Mouse (Mus musculus): Measurements from ENCODE around the gene Ttc4. TPM values are rescaled to one million over a fixed set of nuclear protein-coding genes. Genes with fewer than 3 reads are reported as not detected.

The Ttc4 gene
- polyA plus RNA-seq, 1 experiment = 34.7 TPM

DNA sequence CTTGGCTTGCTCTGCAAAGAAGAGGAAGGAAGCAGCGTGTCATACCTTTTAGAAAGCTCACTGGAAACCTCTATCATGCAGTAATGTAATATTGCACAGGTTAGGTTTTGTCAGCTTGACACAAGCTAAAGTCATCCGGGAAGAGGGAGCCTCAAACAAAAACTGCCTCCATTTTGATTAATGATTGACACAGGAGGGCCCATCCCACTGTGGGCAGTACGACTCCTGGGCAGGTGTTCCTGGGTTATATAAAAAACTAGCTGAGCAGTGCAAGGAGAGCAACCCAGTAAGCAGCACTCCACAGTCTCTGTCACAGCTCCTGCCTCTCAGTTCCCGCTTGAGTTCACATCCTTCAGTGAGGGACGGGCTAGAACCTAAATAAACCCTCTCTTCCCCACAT lies 2.0 kb downstream of the Ttc4 start:
- H3K4me1 ChIP-seq (ENCODE audit: control insufficient read depth, insufficient read depth, insufficient read length) = peaks cover 3% of the 10 kb centered on the region; the same call in 1 of the 2 replicates
- no peak overlapping the region for H3K27ac ChIP-seq (ENCODE audit: insufficient read depth, low read length)
- H3K4me3 ChIP-seq (ENCODE audit: extremely low read depth, insufficient read depth, insufficient read length) = no peak overlapping the region
- H3K36me3 ChIP-seq (ENCODE audit: control insufficient read depth, insufficient read depth, low read length) = peaks cover 19% of the 10 kb centered on the region
- H3K27me3 ChIP-seq (ENCODE audit: control insufficient read depth, insufficient read depth, low read length) = no peaks in the 10 kb centered on the region
- 92% methylated on average over 5 of the region's 5 CpGs for WGBS
- TF ChIP-seq CTCF (IDR thresholded peaks at IDR 0.05; ENCODE audit: extremely low read depth, insufficient read depth, insufficient read length, insufficient replicate concordance) (no peak), POLR2A (IDR thresholded peaks at IDR 0.05; ENCODE audit: low read depth, low read length) (no peak)
- no peak for DNase-seq (ENCODE audit: low read depth in 1 of 2, low spot score in 2 of 2)

- DNase-seq (ENCODE audit: low read depth in 1 of 2, low spot score in 2 of 2) = no peak
- no peak for TF ChIP-seq CTCF (IDR thresholded peaks at IDR 0.05; ENCODE audit: extremely low read depth, insufficient read depth, insufficient read length, insufficient replicate concordance)
- no peak for TF ChIP-seq POLR2A (IDR thresholded peaks at IDR 0.05; ENCODE audit: low read depth, low read length)
- Histone ChIP-seq H3K27ac (ENCODE audit: insufficient read depth, low read length) (no peak overlapping the region), H3K27me3 (ENCODE audit: control insufficient read depth, insufficient read depth, low read length) (no peaks in the 10 kb centered on the region), H3K36me3 (ENCODE audit: control insufficient read depth, insufficient read depth, low read length) (peaks cover 58% of the 10 kb centered on the region), H3K4me3 (ENCODE audit: extremely low read depth, insufficient read depth, insufficient read length) (no peak overlapping the region), H3K4me1 (ENCODE audit: control insufficient read depth, insufficient read depth, insufficient read length) (no peaks in the 10 kb centered on the region)
- 97% methylated on average over 2 of the region's 2 CpGs for WGBS
These were observed 12.2 kb downstream of the Ttc4 start for GRCm38 (mm10) chr4:106666546-106666945.

GRCm38 (mm10) chr4:106665673-106666072 lies 13.1 kb downstream of the Ttc4 start:
- 94% methylated on average over 10 of the region's 10 CpGs for WGBS
- H3K36me3 ChIP-seq (ENCODE audit: control insufficient read depth, insufficient read depth, low read length) = peaks cover 54% of the 10 kb centered on the region
- no peak overlapping the region for H3K4me3 ChIP-seq (ENCODE audit: extremely low read depth, insufficient read depth, insufficient read length)
- TF ChIP-seq POLR2A (IDR thresholded peaks at IDR 0.05; ENCODE audit: low read depth, low read length) (no peak), CTCF (IDR thresholded peaks at IDR 0.05; ENCODE audit: extremely low read depth, insufficient read depth, insufficient read length, insufficient replicate concordance) (no peak)
- no peak overlapping the region for H3K27ac ChIP-seq (ENCODE audit: insufficient read depth, low read length)
- H3K27me3 ChIP-seq (ENCODE audit: control insufficient read depth, insufficient read depth, low read length) = no peaks in the 10 kb centered on the region
- DNase-seq (ENCODE audit: low read depth in 1 of 2, low spot score in 2 of 2) = no peak
- no peaks in the 10 kb centered on the region for H3K4me1 ChIP-seq (ENCODE audit: control insufficient read depth, insufficient read depth, insufficient read length)

- H3K4me3 ChIP-seq (ENCODE audit: extremely low read depth, insufficient read depth, insufficient read length) = no peak overlapping the region
- no peak for TF ChIP-seq POLR2A (IDR thresholded peaks at IDR 0.05; ENCODE audit: low read depth, low read length)
- TF ChIP-seq CTCF (IDR thresholded peaks at IDR 0.05; ENCODE audit: extremely low read depth, insufficient read depth, insufficient read length, insufficient replicate concordance) = no peak
- H3K27ac ChIP-seq (ENCODE audit: insufficient read depth, low read length) = no peak overlapping the region
- no peak for DNase-seq (ENCODE audit: low read depth in 1 of 2, low spot score in 2 of 2)
- 100% methylated on average over 2 of the region's 2 CpGs for WGBS
- H3K36me3 ChIP-seq (ENCODE audit: control insufficient read depth, insufficient read depth, low read length) = peaks cover 52% of the 10 kb centered on the region
- no peaks in the 10 kb centered on the region for H3K4me1 ChIP-seq (ENCODE audit: control insufficient read depth, insufficient read depth, insufficient read length)
- no peaks in the 10 kb centered on the region for H3K27me3 ChIP-seq (ENCODE audit: control insufficient read depth, insufficient read depth, low read length)
These were observed 13.5 kb downstream of the Ttc4 start for GRCm38 (mm10) chr4:106665269-106665668.

DNA sequence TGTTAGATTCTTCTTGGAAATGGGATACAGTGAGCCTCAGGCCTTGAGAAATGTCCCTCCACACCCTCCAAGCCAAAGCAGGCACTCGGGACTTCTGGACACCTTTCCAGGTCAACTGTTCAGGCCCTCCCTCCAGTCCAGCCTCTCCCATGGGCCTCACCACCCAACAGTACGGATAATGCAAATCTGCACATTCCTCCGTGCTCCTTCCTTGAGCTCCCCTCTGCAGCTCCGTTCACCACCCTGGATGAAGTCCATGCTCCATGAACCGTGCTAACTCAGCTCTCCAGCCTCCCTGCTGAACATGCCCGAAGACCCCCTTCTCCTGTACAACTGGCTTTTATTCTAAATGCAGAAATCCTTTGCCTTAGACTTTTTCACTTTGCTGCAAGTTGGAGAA lies 14.0 kb downstream of the Ttc4 start:
- TF ChIP-seq POLR2A (IDR thresholded peaks at IDR 0.05; ENCODE audit: low read depth, low read length) (no peak), CTCF (IDR thresholded peaks at IDR 0.05; ENCODE audit: extremely low read depth, insufficient read depth, insufficient read length, insufficient replicate concordance) (no peak)
- no peak for DNase-seq (ENCODE audit: low read depth in 1 of 2, low spot score in 2 of 2)
- Histone ChIP-seq H3K4me1 (ENCODE audit: control insufficient read depth, insufficient read depth, insufficient read length) (no peaks in the 10 kb centered on the region), H3K4me3 (ENCODE audit: extremely low read depth, insufficient read depth, insufficient read length) (no peak overlapping the region), H3K27me3 (ENCODE audit: control insufficient read depth, insufficient read depth, low read length) (no peaks in the 10 kb centered on the region), H3K27ac (ENCODE audit: insufficient read depth, low read length) (no peak overlapping the region), H3K36me3 (ENCODE audit: control insufficient read depth, insufficient read depth, low read length) (peaks cover 48% of the 10 kb centered on the region)
- WGBS = 95% methylated on average over 6 of the region's 6 CpGs

DNA sequence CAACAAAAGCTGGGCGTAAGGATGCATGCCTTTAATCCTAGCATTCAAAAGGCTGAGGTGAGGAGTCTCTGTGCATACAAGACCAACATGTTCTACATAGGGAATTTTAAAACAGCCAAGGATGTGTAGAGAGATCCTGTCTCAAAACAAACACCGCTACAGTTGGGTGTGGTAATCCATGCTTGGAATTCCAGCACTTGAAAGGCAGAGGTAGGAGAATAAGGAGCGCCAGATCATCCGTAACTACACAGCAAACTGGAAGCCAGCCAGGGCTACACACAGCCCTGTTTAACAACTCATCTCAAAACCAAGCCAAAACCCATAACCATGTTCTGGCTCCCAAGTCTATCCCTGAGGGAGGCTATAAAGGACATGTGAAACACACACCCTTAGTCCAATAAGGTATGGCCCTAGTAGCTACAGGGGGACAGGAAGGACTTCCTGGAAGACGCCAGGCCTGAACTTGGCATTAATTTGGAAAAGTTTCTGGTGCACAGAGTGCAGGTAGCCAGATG lies 14.7 kb downstream of the Ttc4 start:
- TF ChIP-seq POLR2A (IDR thresholded peaks at IDR 0.05; ENCODE audit: low read depth, low read length) (no peak), CTCF (IDR thresholded peaks at IDR 0.05; ENCODE audit: extremely low read depth, insufficient read depth, insufficient read length, insufficient replicate concordance) (no peak)
- Histone ChIP-seq H3K4me1 (ENCODE audit: control insufficient read depth, insufficient read depth, insufficient read length) (no peaks in the 10 kb centered on the region), H3K36me3 (ENCODE audit: control insufficient read depth, insufficient read depth, low read length) (peaks cover 46% of the 10 kb centered on the region), H3K27me3 (ENCODE audit: control insufficient read depth, insufficient read depth, low read length) (no peaks in the 10 kb centered on the region), H3K4me3 (ENCODE audit: extremely low read depth, insufficient read depth, insufficient read length) (no peak overlapping the region), H3K27ac (ENCODE audit: insufficient read depth, low read length) (no peak overlapping the region)
- WGBS = 96% methylated on average over 5 of the region's 5 CpGs
- DNase-seq (ENCODE audit: low read depth in 1 of 2, low spot score in 2 of 2) = no peak

DNA sequence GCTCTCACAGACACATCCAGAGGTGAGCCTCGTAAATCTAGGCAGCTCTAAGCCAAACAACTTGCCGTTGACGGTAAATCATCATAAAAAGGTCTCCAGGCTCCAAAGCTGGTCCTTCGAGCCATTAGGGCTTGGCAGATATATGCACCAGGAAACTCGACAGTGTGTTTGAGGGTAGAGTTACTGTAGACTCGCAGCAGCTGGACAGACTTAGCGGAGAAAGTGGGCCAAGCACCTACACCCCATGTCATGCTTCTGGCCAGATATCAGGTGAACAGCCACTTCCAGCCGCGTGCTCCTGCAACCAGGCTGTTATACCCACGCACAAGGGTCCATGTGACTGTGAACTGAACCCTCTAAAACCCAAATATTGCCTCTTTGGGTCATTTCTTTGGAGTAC lies 23.1 kb downstream of the Ttc4 start:
- 94% methylated on average over 10 of the region's 10 CpGs for WGBS
- Histone ChIP-seq H3K27me3 (ENCODE audit: control insufficient read depth, insufficient read depth, low read length) (no peaks in the 10 kb centered on the region), H3K4me1 (ENCODE audit: control insufficient read depth, insufficient read depth, insufficient read length) (peaks cover 5% of the 10 kb centered on the region; the same call in 1 of the 2 replicates), H3K4me3 (ENCODE audit: extremely low read depth, insufficient read depth, insufficient read length) (no peak overlapping the region), H3K27ac (ENCODE audit: insufficient read depth, low read length) (no peak overlapping the region), H3K36me3 (ENCODE audit: control insufficient read depth, insufficient read depth, low read length) (peaks cover 4% of the 10 kb centered on the region; the same call in 1 of the 2 replicates)
- TF ChIP-seq POLR2A (IDR thresholded peaks at IDR 0.05; ENCODE audit: low read depth, low read length) = no peak
- no peak for TF ChIP-seq CTCF (IDR thresholded peaks at IDR 0.05; ENCODE audit: extremely low read depth, insufficient read depth, insufficient read length, insufficient replicate concordance)
- no peak for DNase-seq (ENCODE audit: low read depth in 1 of 2, low spot score in 2 of 2)

Data from spleen, adult 2 months (tissue).